Mouse (Mus musculus): ENCODE measurements around the gene Ryr2. TPM values are rescaled to one million over a fixed set of nuclear protein-coding genes. Genes with fewer than 3 reads are reported as not detected.

Gene Ryr2
- polyA plus RNA-seq (2012; rRNA removed): 14.8 and 18.8 TPM in 2 replicates

DNA sequence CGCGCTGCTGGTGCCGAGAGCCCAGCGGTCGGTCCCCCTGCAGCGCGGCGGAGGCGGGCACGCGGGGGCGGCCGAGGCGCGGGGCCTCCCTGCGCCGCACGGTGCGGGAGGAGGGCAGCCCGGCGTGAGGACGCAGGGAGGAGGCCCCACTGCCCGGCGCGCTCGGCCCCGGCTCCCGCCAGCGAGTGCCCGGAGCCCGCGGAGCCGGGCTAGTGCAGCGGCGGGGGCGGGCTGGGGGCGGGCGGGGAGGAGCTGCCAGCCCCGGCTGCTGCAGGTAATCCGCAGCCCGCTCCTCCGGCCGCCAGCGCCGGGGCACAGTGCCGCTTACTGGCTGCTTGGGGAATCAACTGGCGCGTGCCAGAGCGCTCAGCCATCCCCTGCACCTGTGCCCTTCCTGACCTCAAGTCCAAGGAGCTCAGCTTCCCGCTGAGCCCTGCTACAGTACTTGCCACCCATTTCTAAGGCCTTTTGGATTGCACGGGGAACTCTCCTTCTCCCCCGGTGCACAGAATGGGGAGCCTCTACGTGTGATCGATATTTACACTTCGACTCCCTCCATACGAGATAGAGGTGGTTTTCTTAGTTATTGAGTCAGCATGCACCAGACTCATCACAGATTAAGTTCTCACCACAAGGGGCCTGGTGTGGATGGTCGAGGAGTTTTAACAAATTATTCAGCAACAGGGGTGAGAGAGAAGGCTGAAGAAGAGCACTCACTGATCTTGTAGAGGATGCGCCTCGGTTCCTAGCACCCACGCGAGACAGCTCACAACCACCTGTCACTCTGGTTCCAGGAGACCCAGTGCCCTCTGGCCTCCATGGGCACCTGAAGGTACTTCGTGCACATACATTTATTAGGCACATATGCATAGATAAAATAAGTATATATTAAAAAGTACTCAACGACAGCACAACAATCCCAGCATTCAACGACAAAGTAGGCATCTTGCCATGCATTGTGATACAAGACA, at the start of gene Ryr2:
Gene Ryr2, minus strand, starts transcription at position 284 of the 971 bp plus-strand sequence.

Other genes with a start within 250 kb of the Ryr2 start
- gene Mtr, start 151.2 kb upstream of the Ryr2 start, polyA plus RNA-seq (2012; rRNA removed): 7.0 and 7.7 TPM in 2 replicates
- gene Actn2, start 233.8 kb upstream of the Ryr2 start, polyA plus RNA-seq (2012; rRNA removed): 9.5 and 19.9 TPM in 2 replicates